ENCODE assay signal across 16 mouse cellular contexts in the genomic region with DNA sequence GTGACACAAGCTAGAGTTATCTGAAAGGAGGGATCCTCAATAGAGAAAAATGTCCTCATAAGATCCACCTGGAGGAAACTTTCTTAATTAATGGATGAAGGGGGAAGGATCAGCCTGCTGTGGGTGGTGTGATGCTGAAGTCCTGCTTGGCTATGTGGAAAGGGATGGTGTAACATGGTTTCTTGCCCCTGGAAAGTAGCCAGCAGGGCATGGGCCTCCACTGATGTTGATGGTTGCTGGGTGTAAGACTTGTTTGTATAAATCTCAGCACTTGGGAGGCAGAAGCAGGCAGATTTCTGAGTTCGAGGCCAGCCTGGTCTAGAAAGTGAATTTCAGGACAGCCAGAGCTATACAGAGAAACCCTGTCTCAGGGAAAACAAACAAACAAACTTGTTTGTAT.
"Had no signal": no experiment of that assay in that cellular context is flagged by ENCODE, and none has a peak within 500 bp of the region (broad histone marks: within the 10 kb centered on the region; RNA-seq: fewer than 3 reads in every experiment).

No protein-coding gene starts in this region.

- H3K4me2 ChIP-seq: neural tube, embryonic 13.5 days; neural tube, embryonic 15.5 days; stomach, embryonic 15.5 days had no signal

- H3K36me3 ChIP-seq: neural tube, embryonic 13.5 days; neural tube, embryonic 15.5 days; stomach, embryonic 15.5 days had no signal

- H3K4me3 ChIP-seq: neural tube, embryonic 13.5 days; neural tube, embryonic 15.5 days; stomach, embryonic 15.5 days had no signal

- H3K4me1 ChIP-seq: neural tube, embryonic 13.5 days; neural tube, embryonic 15.5 days; stomach, embryonic 15.5 days had no signal

- DNase-seq: retina, postnatal 1 day; right cerebral cortex, adult 18-20 months; right cerebral cortex, postnatal 14 days; right cerebral cortex, postnatal 25 days; right cerebral cortex, postnatal 4 days; spleen, adult 18-20 months; thymus, adult 18-20 months; thymus, adult 2 months; thymus, postnatal 14 days; thymus, postnatal 25 days; thymus, postnatal 36 days; thymus, postnatal 4 days had no signal

- H3K27ac ChIP-seq: neural tube, embryonic 13.5 days; neural tube, embryonic 15.5 days; stomach, embryonic 15.5 days; stomach, postnatal 0 days had no signal

- H3K27me3 ChIP-seq: neural tube, embryonic 13.5 days; neural tube, embryonic 15.5 days; stomach, embryonic 15.5 days had no signal

- H3K9ac ChIP-seq: neural tube, embryonic 13.5 days; neural tube, embryonic 15.5 days; stomach, embryonic 15.5 days had no signal

- H3K9me3 ChIP-seq: stomach, embryonic 15.5 days had no signal
